Mouse (Mus musculus): Measurements from ENCODE around the gene Rps6ka3. TPM values are rescaled to one million over a fixed set of nuclear protein-coding genes. Genes with fewer than 3 reads are reported as not detected.
A peak's percentile ranks its signal among the peaks of the same experiment; 100 is the strongest.

Rps6ka3 gene
- 2.9 and 3.5 TPM in 2 replicates for polyA plus RNA-seq (2015; fragmentation: Nextera tagmentation; extraction: Ambion mirVana)

GRCm38 (mm10) chrX:159210007-159210406, at the start of gene Rps6ka3:
Gene Rps6ka3 (plus strand): TSS chrX:159210307.
- no peak for ATAC-seq (replicated peaks)
- Histone ChIP-seq H3K27ac (no peak within 1 kb of the TSS), H3K4me1 (no peaks in the 10 kb centered on the region), H3K36me3 (replicated peaks) (no peaks in the 10 kb centered on the region), H3K27me3 (replicated peaks) (no peaks in the 10 kb centered on the region), H3K4me3 (no peak within 1 kb of the TSS), H3K9me3 (no peaks in the 10 kb centered on the region), H3K9ac (no peak within 1 kb of the TSS), H3K4me2 (no peak within 1 kb of the TSS)
- 91% methylated on average over 4 of the region's 4 CpGs for WGBS

GRCm38 (mm10) chrX:159169200-159169599, 40.9 kb upstream of the Rps6ka3 start:
- H3K36me3 ChIP-seq (replicated peaks): no peaks in the 10 kb centered on the region
- H3K27me3 ChIP-seq (replicated peaks): no peaks in the 10 kb centered on the region; the same call in 1 of the 2 replicates
- 79% methylated on average over 2 of the region's 2 CpGs for WGBS
- no peak overlapping the region for H3K4me2 ChIP-seq
- no peaks in the 10 kb centered on the region for H3K9me3 ChIP-seq
- no peak overlapping the region for H3K9ac ChIP-seq
- H3K4me3 ChIP-seq: no peak overlapping the region
- no peak overlapping the region for H3K27ac ChIP-seq
- no peaks in the 10 kb centered on the region for H3K4me1 ChIP-seq
- no peak for ATAC-seq (replicated peaks)

GRCm38 (mm10) chrX:159171579-159171978, 38.5 kb upstream of the Rps6ka3 start:
- Histone ChIP-seq H3K4me2 (no peak overlapping the region), H3K9me3 (no peaks in the 10 kb centered on the region), H3K27ac (no peak overlapping the region), H3K9ac (no peak overlapping the region), H3K4me1 (no peaks in the 10 kb centered on the region), H3K27me3 (replicated peaks) (no peaks in the 10 kb centered on the region; the same call in 1 of the 2 replicates), H3K36me3 (replicated peaks) (no peaks in the 10 kb centered on the region), H3K4me3 (no peak overlapping the region)
- WGBS: 65% methylated on average over 2 of the region's 2 CpGs
- no peak for ATAC-seq (replicated peaks)

- WGBS: 87% methylated on average over 4 of the region's 4 CpGs
- H3K9me3 ChIP-seq: no peaks in the 10 kb centered on the region
- ATAC-seq (replicated peaks): no peak
- H3K27ac ChIP-seq: no peak overlapping the region
- no peaks in the 10 kb centered on the region for H3K4me1 ChIP-seq
- no peak overlapping the region for H3K4me2 ChIP-seq
- H3K27me3 ChIP-seq (replicated peaks): no peaks in the 10 kb centered on the region
- H3K36me3 ChIP-seq (replicated peaks): no peaks in the 10 kb centered on the region
- H3K9ac ChIP-seq: no peak overlapping the region
- H3K4me3 ChIP-seq: no peak overlapping the region
These were observed 18.5 kb upstream of the Rps6ka3 start for GRCm38 (mm10) chrX:159191581-159191980.

- Histone ChIP-seq H3K4me3 (no peak overlapping the region), H3K4me2 (no peak overlapping the region), H3K9ac (no peak overlapping the region), H3K9me3 (no peaks in the 10 kb centered on the region), H3K36me3 (replicated peaks) (no peaks in the 10 kb centered on the region), H3K27me3 (replicated peaks) (no peaks in the 10 kb centered on the region), H3K4me1 (no peaks in the 10 kb centered on the region), H3K27ac (no peak overlapping the region)
- no peak for ATAC-seq (replicated peaks)
These were observed 10.6 kb upstream of the Rps6ka3 start for GRCm38 (mm10) chrX:159199495-159199894.

GRCm38 (mm10) chrX:159200101-159200500, 10.0 kb upstream of the Rps6ka3 start:
- Histone ChIP-seq H3K4me1 (no peaks in the 10 kb centered on the region), H3K9ac (no peak overlapping the region), H3K4me3 (no peak overlapping the region), H3K36me3 (replicated peaks) (no peaks in the 10 kb centered on the region), H3K27ac (no peak overlapping the region), H3K27me3 (replicated peaks) (no peaks in the 10 kb centered on the region), H3K9me3 (no peaks in the 10 kb centered on the region), H3K4me2 (no peak overlapping the region)
- 74% methylated on average over 5 of the region's 5 CpGs for WGBS
- no peak for ATAC-seq (replicated peaks)

- Histone ChIP-seq H3K27ac (no peak overlapping the region), H3K9me3 (no peaks in the 10 kb centered on the region), H3K4me3 (no peak overlapping the region), H3K36me3 (replicated peaks) (no peaks in the 10 kb centered on the region), H3K4me1 (no peaks in the 10 kb centered on the region), H3K4me2 (no peak overlapping the region), H3K27me3 (replicated peaks) (no peaks in the 10 kb centered on the region), H3K9ac (no peak overlapping the region)
- 79% methylated on average over 5 of the region's 5 CpGs for WGBS
- ATAC-seq (replicated peaks): no peak
These were observed 931 bp downstream of the Rps6ka3 start for GRCm38 (mm10) chrX:159210892-159211583.

- Histone ChIP-seq H3K4me2 (no peak overlapping the region), H3K36me3 (replicated peaks) (no peaks in the 10 kb centered on the region), H3K4me1 (no peaks in the 10 kb centered on the region), H3K9me3 (no peaks in the 10 kb centered on the region), H3K4me3 (no peak overlapping the region), H3K9ac (no peak overlapping the region), H3K27me3 (replicated peaks) (no peaks in the 10 kb centered on the region), H3K27ac (no peak overlapping the region)
- no peak for ATAC-seq (replicated peaks)
- whole genome bisulfite sequencing: 42% methylated on average over 3 of the region's 3 CpGs
These were observed 5.1 kb downstream of the Rps6ka3 start for GRCm38 (mm10) chrX:159215253-159215652.

- H3K9me3 ChIP-seq: no peaks in the 10 kb centered on the region
- H3K4me2 ChIP-seq: no peak overlapping the region
- 65% methylated on average over 3 of the region's 3 CpGs for WGBS
- no peaks in the 10 kb centered on the region for H3K4me1 ChIP-seq
- no peak for ATAC-seq (replicated peaks)
- H3K4me3 ChIP-seq: no peak overlapping the region
- no peaks in the 10 kb centered on the region for H3K27me3 ChIP-seq (replicated peaks)
- no peaks in the 10 kb centered on the region for H3K36me3 ChIP-seq (replicated peaks)
- no peak overlapping the region for H3K27ac ChIP-seq
- H3K9ac ChIP-seq: no peak overlapping the region
These were observed 12.4 kb downstream of the Rps6ka3 start for GRCm38 (mm10) chrX:159222474-159222873.

- no peaks in the 10 kb centered on the region for H3K36me3 ChIP-seq (replicated peaks)
- WGBS: 12% methylated on average over 1 of the region's 1 CpGs
- no peak overlapping the region for H3K4me3 ChIP-seq
- H3K27ac ChIP-seq: no peak overlapping the region
- H3K4me2 ChIP-seq: no peak overlapping the region
- no peaks in the 10 kb centered on the region for H3K9me3 ChIP-seq
- no peak overlapping the region for H3K9ac ChIP-seq
- ATAC-seq (replicated peaks): no peak
- no peaks in the 10 kb centered on the region for H3K4me1 ChIP-seq
- H3K27me3 ChIP-seq (replicated peaks): no peaks in the 10 kb centered on the region
These were observed 27.2 kb downstream of the Rps6ka3 start for GRCm38 (mm10) chrX:159237275-159237674.

- 22% methylated on average over 25 of the region's 27 CpGs for WGBS
- Histone ChIP-seq H3K4me2 (peak overlapping the region; percentile 57), H3K27me3 (replicated peaks) (no peaks in the 10 kb centered on the region), H3K9me3 (no peaks in the 10 kb centered on the region), H3K9ac (0 out of 2 replicates have a peak overlapping the region, but pooled peaks have one; percentile 4), H3K27ac (0 out of 2 replicates have a peak overlapping the region, but pooled peaks have one; percentile 90), H3K4me1 (no peaks in the 10 kb centered on the region), H3K36me3 (replicated peaks) (no peaks in the 10 kb centered on the region), H3K4me3 (peak overlapping the region; percentile 67)
- no peak for ATAC-seq (replicated peaks)
These were observed 44.1 kb downstream of the Rps6ka3 start for GRCm38 (mm10) chrX:159254001-159254884.

- Histone ChIP-seq H3K36me3 (replicated peaks) (no peaks in the 10 kb centered on the region), H3K9me3 (no peaks in the 10 kb centered on the region), H3K27me3 (replicated peaks) (no peaks in the 10 kb centered on the region), H3K4me1 (no peaks in the 10 kb centered on the region), H3K4me2 (peak overlapping the region; percentile 62), H3K4me3 (peak overlapping the region; percentile 67), H3K27ac (peak overlapping the region; percentile 90), H3K9ac (peak overlapping the region; percentile 54)
- WGBS: 28% methylated on average over 55 of the region's 71 CpGs
- ATAC-seq (replicated peaks): peak; percentile 97
These were observed 45.2 kb downstream of the Rps6ka3 start for GRCm38 (mm10) chrX:159255123-159255978.

All from midbrain, embryonic 15.5 days (tissue).